Mouse (Mus musculus) intestine, embryonic 16.5 days (tissue): ENCODE measurements at regions not wholly inside any gene's neighbourhood (a gene's known extent, or its start where the extent isn't known, plus 50 kb on each side); places are given as distances from the start of the nearest gene placed in this dataset.

Experiments
- ATAC-seq: fragments of 200-750 bp; cut with Nextera tagmentation; 2 replicates; pipeline ENCODE4 v1.8.0; 2017; ENCODE audit warnings: moderate TSS enrichment, moderate library complexity
- H3K27ac ChIP-seq: fragments of 300-500 bp; sonication (generic); 2 replicates; pipeline ENCODE4 v1.5.1; 2014; ENCODE audit warnings: mild to moderate bottlenecking, low read length
- H3K27me3 ChIP-seq: fragments of 300-500 bp; sonication (generic); replicated peaks from 2 replicates; pipeline ENCODE4 v1.6.1; 2014; ENCODE audit warnings: low read length, control low read depth, mixed read lengths; ENCODE audit not compliant: control insufficient read depth, insufficient read depth
- H3K36me3 ChIP-seq: fragments of 300-500 bp; sonication (generic); 2 replicates; pipeline ENCODE4 v1.6.1; 2014; ENCODE audit warnings: low read length, control low read depth; ENCODE audit not compliant: control insufficient read depth, insufficient read depth
- H3K4me1 ChIP-seq: fragments of 300-500 bp; sonication (generic); 2 replicates; pipeline ENCODE4 v1.6.1; 2014; ENCODE audit warnings: low read length, control low read depth, mixed read lengths; ENCODE audit not compliant: control insufficient read depth, insufficient read depth
- H3K4me2 ChIP-seq: fragments of 300-500 bp; sonication (generic); 2 replicates; pipeline ENCODE4 v1.6.1; 2014; ENCODE audit warnings: low read depth, low read length, control low read depth
- H3K4me3 ChIP-seq: fragments of 300-500 bp; sonication (generic); 2 replicates; pipeline ENCODE4 v1.5.1; 2014; ENCODE audit warnings: mild to moderate bottlenecking, low read length
- H3K9ac ChIP-seq: fragments of 300-500 bp; sonication (generic); 2 replicates; pipeline ENCODE4 v1.6.1; 2014; ENCODE audit warnings: low read depth, low read length
- H3K9me3 ChIP-seq: fragments of 300-500 bp; sonication (generic); 2 replicates; pipeline ENCODE4 v1.6.1; 2016; ENCODE audit warnings: low read length, control low read depth; ENCODE audit not compliant: control insufficient read depth
- WGBS: fragments of 180-500 bp; shearing (Covaris S2); extraction: QIAGEN DNeasy Blood & Tissue Kit; methylation state at CpG from one replicate; pipeline ENCODE4 v1.1.7; 2014; 5-methylcytosine and 5-hydroxymethylcytosine counted together

DNA sequence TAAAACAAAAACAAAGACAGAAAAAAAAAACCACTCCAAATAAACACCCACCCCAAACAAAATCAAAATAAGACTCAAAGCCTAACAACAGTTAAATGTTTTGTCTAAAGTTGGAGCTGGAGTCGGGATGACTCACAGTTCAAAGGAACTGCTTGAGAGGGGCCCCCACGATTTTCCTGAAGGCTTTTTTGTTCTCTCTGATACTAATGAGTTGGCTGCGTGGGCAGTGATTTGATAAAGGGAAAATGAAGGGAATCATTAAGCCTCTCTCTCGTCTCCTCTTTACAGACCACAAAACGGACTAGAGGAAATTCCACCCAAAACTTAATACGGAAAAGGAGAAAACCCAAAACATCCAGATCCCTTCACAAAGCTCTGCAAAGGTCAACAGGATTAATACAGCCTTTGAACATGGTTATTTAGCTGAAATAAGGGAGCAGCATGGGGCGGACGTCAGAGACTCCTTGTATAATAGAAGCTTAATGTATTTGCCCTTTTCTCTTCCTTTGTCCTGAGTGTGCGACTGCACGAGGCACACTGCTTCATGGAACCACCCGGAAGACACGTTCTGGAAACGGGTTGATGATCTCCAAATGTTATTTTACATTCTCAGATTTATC lies 138.3 kb upstream of the Igfbp7 start:
- Histone ChIP-seq H3K4me3 (no peak overlapping the region), H3K27me3 (no peaks in the 10 kb centered on the region), H3K9ac (no peak overlapping the region), H3K4me1 (no peaks in the 10 kb centered on the region), H3K4me2 (no peak overlapping the region), H3K36me3 (no peaks in the 10 kb centered on the region), H3K27ac (no peak overlapping the region), H3K9me3 (no peaks in the 10 kb centered on the region)
- WGBS = 64% methylated on average over 13 of the region's 13 CpGs
- no peak for ATAC-seq

GRCm38 (mm10) chr5:77532261-77533015 lies 124.6 kb upstream of the Igfbp7 start:
- Histone ChIP-seq H3K27me3 (no peaks in the 10 kb centered on the region), H3K4me2 (no peak overlapping the region), H3K27ac (no peak overlapping the region), H3K36me3 (no peaks in the 10 kb centered on the region), H3K4me3 (no peak overlapping the region), H3K4me1 (no peaks in the 10 kb centered on the region), H3K9me3 (no peaks in the 10 kb centered on the region), H3K9ac (no peak overlapping the region)
- WGBS = 77% methylated on average over 19 of the region's 19 CpGs
- ATAC-seq = no peak

DNA sequence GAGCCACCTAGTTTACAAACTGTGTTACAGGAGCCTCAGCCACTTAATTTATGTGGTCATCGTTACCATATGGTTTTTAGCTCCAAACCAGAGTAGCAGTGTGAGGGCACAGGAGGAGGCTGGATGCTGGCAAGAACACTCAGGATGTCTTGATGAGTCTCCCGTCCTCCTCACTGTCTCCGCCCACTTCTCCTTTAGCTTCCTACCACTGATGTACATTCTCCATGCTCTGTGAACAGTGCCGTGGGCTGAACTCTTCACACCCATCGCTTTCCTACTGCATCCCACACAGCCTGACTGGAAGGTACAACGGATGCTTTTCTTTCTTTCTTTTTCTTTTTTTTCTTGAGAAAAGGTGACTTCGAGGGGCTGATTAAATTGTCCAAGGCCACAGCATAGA lies 122.5 kb upstream of the Igfbp7 start:
- H3K27me3 ChIP-seq = no peaks in the 10 kb centered on the region
- H3K9ac ChIP-seq = no peak overlapping the region
- no peak overlapping the region for H3K27ac ChIP-seq
- H3K36me3 ChIP-seq = no peaks in the 10 kb centered on the region
- H3K9me3 ChIP-seq = no peaks in the 10 kb centered on the region
- ATAC-seq = no peak
- no peak overlapping the region for H3K4me3 ChIP-seq
- 81% methylated on average over 7 of the region's 7 CpGs for WGBS
- H3K4me2 ChIP-seq = no peak overlapping the region
- H3K4me1 ChIP-seq = no peaks in the 10 kb centered on the region

GRCm38 (mm10) chr5:77517252-77517651 lies 109.4 kb upstream of the Igfbp7 start:
- Histone ChIP-seq H3K4me3 (no peak overlapping the region), H3K4me1 (no peaks in the 10 kb centered on the region), H3K4me2 (no peak overlapping the region), H3K27me3 (no peaks in the 10 kb centered on the region), H3K36me3 (no peaks in the 10 kb centered on the region), H3K27ac (no peak overlapping the region), H3K9ac (no peak overlapping the region), H3K9me3 (no peaks in the 10 kb centered on the region)
- WGBS = 72% methylated on average over 4 of the region's 4 CpGs
- 0 out of 2 replicates have a peak, but pooled peaks have one; percentile 26 for ATAC-seq

- H3K27me3 ChIP-seq = no peaks in the 10 kb centered on the region
- no peak overlapping the region for H3K4me2 ChIP-seq
- H3K9ac ChIP-seq = no peak overlapping the region
- no peak overlapping the region for H3K27ac ChIP-seq
- ATAC-seq = no peak
- no peaks in the 10 kb centered on the region for H3K4me1 ChIP-seq
- no peak overlapping the region for H3K4me3 ChIP-seq
- WGBS = 63% methylated on average over 7 of the region's 7 CpGs
- no peaks in the 10 kb centered on the region for H3K36me3 ChIP-seq
- H3K9me3 ChIP-seq = no peaks in the 10 kb centered on the region
These were observed 107.6 kb upstream of the Igfbp7 start for GRCm38 (mm10) chr5:77515448-77515847.

DNA sequence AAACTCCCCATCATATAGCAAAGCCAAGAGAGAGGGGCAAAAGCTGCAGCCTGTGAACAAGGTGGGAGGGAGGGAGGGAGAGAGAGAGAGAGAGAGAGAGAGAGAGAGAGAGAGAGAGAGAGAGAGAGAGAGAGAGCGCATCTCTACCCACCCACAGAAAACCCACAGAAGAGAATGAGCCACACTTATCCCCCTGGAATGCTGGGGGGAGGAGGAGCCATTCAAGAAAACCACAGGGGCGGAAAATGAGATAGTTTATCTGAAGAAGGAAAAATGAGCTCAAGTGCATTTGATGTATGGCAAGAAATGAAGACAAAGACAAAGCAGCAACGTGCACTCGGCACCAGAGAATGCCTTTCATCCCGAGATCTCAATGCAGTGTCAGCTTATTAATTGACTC lies 94.8 kb upstream of the Igfbp7 start:
- H3K27ac ChIP-seq = no peak overlapping the region
- H3K4me2 ChIP-seq = no peak overlapping the region
- no peak overlapping the region for H3K9ac ChIP-seq
- H3K9me3 ChIP-seq = no peaks in the 10 kb centered on the region
- H3K27me3 ChIP-seq = no peaks in the 10 kb centered on the region
- H3K4me1 ChIP-seq = no peaks in the 10 kb centered on the region
- H3K36me3 ChIP-seq = no peaks in the 10 kb centered on the region
- ATAC-seq = no peak
- WGBS = 55% methylated on average over 5 of the region's 5 CpGs
- no peak overlapping the region for H3K4me3 ChIP-seq

DNA sequence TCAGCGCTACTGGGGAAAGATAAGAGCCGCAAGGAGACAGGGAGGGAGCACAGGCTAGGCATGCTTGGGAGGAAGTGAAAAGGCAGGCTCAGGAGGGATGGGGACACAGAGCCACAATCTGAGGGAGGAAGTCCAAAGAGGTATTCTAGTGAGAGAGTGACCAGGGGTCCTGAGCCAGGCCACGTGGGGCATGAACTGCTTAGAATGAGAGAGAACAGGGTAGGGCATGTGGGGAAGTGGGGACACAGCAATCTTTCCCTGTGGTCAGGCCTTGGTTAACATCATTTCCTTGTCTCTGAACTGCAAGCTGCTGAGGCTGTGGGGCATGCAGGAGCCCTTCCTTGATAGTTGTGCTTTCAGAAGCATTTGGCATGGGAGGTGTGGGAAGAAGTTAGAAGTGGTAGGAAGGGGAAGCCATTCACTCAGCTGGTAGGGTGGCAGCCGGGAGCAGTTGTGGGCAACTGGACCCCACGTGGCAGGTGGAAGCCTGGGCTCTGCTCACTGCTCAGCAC lies 92.2 kb upstream of the Igfbp7 start:
- no peaks in the 10 kb centered on the region for H3K9me3 ChIP-seq
- no peak overlapping the region for H3K9ac ChIP-seq
- H3K27ac ChIP-seq = no peak overlapping the region
- WGBS = 61% methylated on average over 5 of the region's 5 CpGs
- H3K4me3 ChIP-seq = no peak overlapping the region
- H3K36me3 ChIP-seq = no peaks in the 10 kb centered on the region
- no peaks in the 10 kb centered on the region for H3K4me1 ChIP-seq
- no peaks in the 10 kb centered on the region for H3K27me3 ChIP-seq
- no peak for ATAC-seq
- no peak overlapping the region for H3K4me2 ChIP-seq

- Histone ChIP-seq H3K27ac (no peak overlapping the region), H3K4me3 (no peak overlapping the region), H3K36me3 (no peaks in the 10 kb centered on the region), H3K9me3 (no peaks in the 10 kb centered on the region), H3K4me1 (no peaks in the 10 kb centered on the region), H3K4me2 (no peak overlapping the region), H3K9ac (no peak overlapping the region), H3K27me3 (no peaks in the 10 kb centered on the region)
- no peak for ATAC-seq
- WGBS = 83% methylated on average over 1 of the region's 1 CpGs
These were observed 86.8 kb upstream of the Igfbp7 start for GRCm38 (mm10) chr5:77494601-77495000.

- H3K27ac ChIP-seq = no peak overlapping the region
- H3K36me3 ChIP-seq = no peaks in the 10 kb centered on the region
- no peak overlapping the region for H3K4me3 ChIP-seq
- ATAC-seq = no peak
- H3K27me3 ChIP-seq = no peaks in the 10 kb centered on the region
- H3K4me1 ChIP-seq = no peaks in the 10 kb centered on the region
- no peak overlapping the region for H3K4me2 ChIP-seq
- no peak overlapping the region for H3K9ac ChIP-seq
- H3K9me3 ChIP-seq = no peaks in the 10 kb centered on the region
- 74% methylated on average over 5 of the region's 5 CpGs for WGBS
These were observed 81.1 kb upstream of the Igfbp7 start for GRCm38 (mm10) chr5:77488969-77489368.
